Mouse (Mus musculus) thymus, postnatal 25 days (tissue): ENCODE measurements around the gene Dhx36.

ENCODE experiments used
- DNase-seq: peaks from one replicate; pipeline ENCODE4 v3.0.0; 2022

Gene Dhx36

GRCm38 (mm10) chr3:62418387-62419138 lies 88.2 kb downstream of the Dhx36 start:
- no peak for DNase-seq
